Mouse (Mus musculus): ENCODE measurements around the gene Fam117a.

The Fam117a gene

GRCm38 (mm10) chr11:95365596-95365995, 28.8 kb downstream of the Fam117a start:
- peak in 1 of 2 experiments; percentile 33 for DNase-seq (ENCODE audit: low spot score in 2 of 2)

GRCm38 (mm10) chr11:95366280-95366897, 29.6 kb downstream of the Fam117a start:
- DNase-seq (ENCODE audit: low spot score in 2 of 2) = no peak

- no peak for DNase-seq (ENCODE audit: low spot score in 2 of 2)
These were observed 30.4 kb downstream of the Fam117a start for GRCm38 (mm10) chr11:95367011-95367735.

GRCm38 (mm10) chr11:95368231-95368823, 31.5 kb downstream of the Fam117a start:
- DNase-seq (ENCODE audit: low spot score in 2 of 2) = no peak

GRCm38 (mm10) chr11:95368871-95369270, 32.1 kb downstream of the Fam117a start:
- no peak for DNase-seq (ENCODE audit: low spot score in 2 of 2)

GRCm38 (mm10) chr11:95369964-95370890, 33.4 kb downstream of the Fam117a start:
- DNase-seq (ENCODE audit: low spot score in 2 of 2) = peak in 1 of 2 experiments; percentile 45

- DNase-seq (ENCODE audit: low spot score in 2 of 2) = no peak
These were observed 34.4 kb downstream of the Fam117a start for GRCm38 (mm10) chr11:95371182-95371581.

GRCm38 (mm10) chr11:95378926-95379325, 42.1 kb downstream of the Fam117a start:
- DNase-seq (ENCODE audit: low spot score in 2 of 2) = no peak

GRCm38 (mm10) chr11:95379552-95379951, 42.7 kb downstream of the Fam117a start:
- no peak for DNase-seq (ENCODE audit: low spot score in 2 of 2)

- no peak for DNase-seq (ENCODE audit: low spot score in 2 of 2)
These were observed 43.9 kb downstream of the Fam117a start for GRCm38 (mm10) chr11:95380711-95381110.

GRCm38 (mm10) chr11:95381146-95381545, 44.3 kb downstream of the Fam117a start:
- no peak for DNase-seq (ENCODE audit: low spot score in 2 of 2)

GRCm38 (mm10) chr11:95383331-95383986, 46.6 kb downstream of the Fam117a start:
- no peak for DNase-seq (ENCODE audit: low spot score in 2 of 2)

GRCm38 (mm10) chr11:95384004-95384318, 47.1 kb downstream of the Fam117a start:
- no peak for DNase-seq (ENCODE audit: low spot score in 2 of 2)

GRCm38 (mm10) chr11:95384319-95384972, 47.6 kb downstream of the Fam117a start, which contains the start of gene Slc35b1:
Gene Slc35b1, plus strand, starts transcription at chr11:95384692.
- DNase-seq (ENCODE audit: low spot score in 2 of 2) = peak; percentile 84 to 92

- no peak for DNase-seq (ENCODE audit: low spot score in 2 of 2)
These were observed 48.1 kb downstream of the Fam117a start for GRCm38 (mm10) chr11:95384973-95385320.

GRCm38 (mm10) chr11:95387354-95387753, 50.5 kb downstream of the Fam117a start:
- DNase-seq (ENCODE audit: low spot score in 2 of 2) = no peak

- DNase-seq (ENCODE audit: low spot score in 2 of 2) = no peak
These were observed 52.2 kb downstream of the Fam117a start for GRCm38 (mm10) chr11:95389006-95389405.

- DNase-seq (ENCODE audit: low spot score in 2 of 2) = no peak
These were observed 53.6 kb downstream of the Fam117a start for GRCm38 (mm10) chr11:95390420-95390819.

GRCm38 (mm10) chr11:95391201-95391600, 54.4 kb downstream of the Fam117a start:
- no peak for DNase-seq (ENCODE audit: low spot score in 2 of 2)

- DNase-seq (ENCODE audit: low spot score in 2 of 2) = no peak
These were observed 54.9 kb downstream of the Fam117a start for GRCm38 (mm10) chr11:95391743-95392142.

GRCm38 (mm10) chr11:95392223-95392667, 55.4 kb downstream of the Fam117a start:
- DNase-seq (ENCODE audit: low spot score in 2 of 2) = peak; percentile 44 to 80
